Mouse (Mus musculus) liver, embryonic 13.5 days (tissue): ENCODE data around the gene Slc3a1. TPM values are rescaled to one million over a fixed set of nuclear protein-coding genes. Genes with fewer than 3 reads are reported as not detected.
A peak's percentile ranks its signal among the peaks of the same experiment; 100 is the strongest.

Experiments used
- ATAC-seq: fragments of 200-750 bp; cut with Nextera tagmentation; 2 replicates; pipeline ENCODE4 v1.8.0; 2017; ENCODE audit warnings: low read depth, mild to moderate bottlenecking, moderate number of reproducible peaks, moderate library complexity
- DNase-seq: peaks from one replicate; pipeline ENCODE4 v3.0.0; 2022
- H3K27ac ChIP-seq: fragments of 300-500 bp; sonication (generic); 2 replicates; pipeline ENCODE4 v1.5.1; 2015; ENCODE audit warnings: moderate library complexity, mild to moderate bottlenecking, inconsistent platforms
- H3K27me3 ChIP-seq: fragments of 300-500 bp; sonication (generic); 2 replicates; pipeline ENCODE4 v1.6.1; 2015; ENCODE audit warnings: mild to moderate bottlenecking, inconsistent platforms
- H3K36me3 ChIP-seq: fragments of 300-500 bp; sonication (generic); 2 replicates; pipeline ENCODE4 v1.6.1; 2015; ENCODE audit warnings: mild to moderate bottlenecking, inconsistent platforms
- H3K4me1 ChIP-seq: fragments of 300-500 bp; sonication (generic); replicated peaks from 2 replicates; pipeline ENCODE4 v1.6.1; 2015; ENCODE audit warnings: inconsistent platforms
- H3K4me2 ChIP-seq: fragments of 300-500 bp; sonication (generic); 2 replicates; pipeline ENCODE4 v1.6.1; 2015; ENCODE audit warnings: inconsistent platforms, mild to moderate bottlenecking, moderate library complexity
- H3K4me3 ChIP-seq: fragments of 300-500 bp; sonication (generic); replicated peaks from 2 replicates; pipeline ENCODE4 v1.5.1; 2015; ENCODE audit warnings: mild to moderate bottlenecking, inconsistent platforms
- H3K9ac ChIP-seq: fragments of 300-500 bp; sonication (generic); 2 replicates; pipeline ENCODE4 v1.6.1; 2015; ENCODE audit warnings: mild to moderate bottlenecking, inconsistent platforms
- H3K9me3 ChIP-seq: fragments of 300-500 bp; sonication (generic); replicated peaks from 2 replicates; pipeline ENCODE4 v1.6.1; 2016; ENCODE audit warnings: inconsistent platforms
- WGBS: fragments of 180-500 bp; shearing (Covaris S2); methylation state at CpG from one replicate; pipeline ENCODE4 v1.1.7; 2015; ENCODE audit not compliant: insufficient replicate concordance; 5-methylcytosine and 5-hydroxymethylcytosine counted together
- polyA plus RNA-seq: library from polyadenylated mRNA; unstranded; fragments of >200 nt; fragmentation: Nextera tagmentation; extraction: Ambion mirVana; gene quantifications from 2 replicates; pipeline ENCODE4 v1.2.1, GENCODE M21; 2015

The Slc3a1 gene
- polyA plus RNA-seq, 1 experiment from 2014 or later: 0.18 TPM

DNA sequence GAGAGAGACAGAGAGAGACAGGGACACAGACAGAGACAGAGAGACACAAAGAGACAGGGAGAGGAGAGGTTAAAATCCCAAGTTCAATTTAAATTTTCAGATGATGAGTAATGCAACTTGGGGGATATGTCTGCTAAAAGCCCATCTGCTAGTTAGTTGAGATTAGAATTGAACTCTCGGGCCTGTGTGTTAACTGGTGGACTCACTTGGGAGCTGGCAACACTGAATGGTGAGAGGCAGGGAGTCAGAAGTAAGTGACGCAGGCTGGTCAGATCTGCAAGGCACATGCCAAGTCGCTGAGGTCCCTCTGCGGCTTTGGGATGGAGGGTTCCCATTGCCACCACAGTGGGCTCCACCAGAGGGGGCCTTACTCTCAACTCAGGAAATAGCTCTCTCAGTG, 10.1 kb downstream of the Slc3a1 start:
- peaks cover 10% of the 10 kb centered on the region; the same call in 1 of the 2 replicates for H3K4me1 ChIP-seq
- no peak overlapping the region for H3K4me3 ChIP-seq
- no peak overlapping the region for H3K9ac ChIP-seq
- ATAC-seq (no peak), DNase-seq (no peak)
- H3K27me3 ChIP-seq: no peaks in the 10 kb centered on the region
- H3K27ac ChIP-seq: no peak overlapping the region
- H3K9me3 ChIP-seq: no peaks in the 10 kb centered on the region
- WGBS: 77% methylated on average over 4 of the region's 4 CpGs
- H3K36me3 ChIP-seq: no peaks in the 10 kb centered on the region
- H3K4me2 ChIP-seq: no peak overlapping the region

DNA sequence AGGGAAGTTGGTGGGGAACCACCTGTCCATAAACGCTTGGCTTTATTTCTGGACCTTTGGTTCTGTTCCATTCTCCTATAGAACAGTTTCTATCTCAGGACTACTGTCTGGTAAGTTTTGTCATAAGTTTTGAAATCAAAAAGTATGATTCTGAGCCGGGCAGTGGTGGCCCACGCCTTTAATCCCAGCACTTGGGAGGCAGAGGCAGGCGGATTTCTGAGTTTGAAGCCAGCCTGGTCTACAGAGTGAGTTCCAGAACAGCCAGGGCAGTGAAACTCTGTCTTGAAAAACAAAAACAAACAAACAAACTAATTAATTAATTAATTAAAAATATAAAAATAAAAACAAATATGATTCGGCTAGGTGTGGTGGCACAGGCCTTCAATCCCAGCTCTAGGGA, 10.6 kb downstream of the Slc3a1 start:
- DNase-seq (no peak), ATAC-seq (no peak)
- no peaks in the 10 kb centered on the region for H3K36me3 ChIP-seq
- H3K4me2 ChIP-seq: no peak overlapping the region
- 75% methylated on average over 5 of the region's 5 CpGs for WGBS
- no peak overlapping the region for H3K4me3 ChIP-seq
- H3K27ac ChIP-seq: no peak overlapping the region
- no peak overlapping the region for H3K9ac ChIP-seq
- H3K27me3 ChIP-seq: no peaks in the 10 kb centered on the region
- peaks cover 10% of the 10 kb centered on the region; the same call in 1 of the 2 replicates for H3K4me1 ChIP-seq
- no peaks in the 10 kb centered on the region for H3K9me3 ChIP-seq

DNA sequence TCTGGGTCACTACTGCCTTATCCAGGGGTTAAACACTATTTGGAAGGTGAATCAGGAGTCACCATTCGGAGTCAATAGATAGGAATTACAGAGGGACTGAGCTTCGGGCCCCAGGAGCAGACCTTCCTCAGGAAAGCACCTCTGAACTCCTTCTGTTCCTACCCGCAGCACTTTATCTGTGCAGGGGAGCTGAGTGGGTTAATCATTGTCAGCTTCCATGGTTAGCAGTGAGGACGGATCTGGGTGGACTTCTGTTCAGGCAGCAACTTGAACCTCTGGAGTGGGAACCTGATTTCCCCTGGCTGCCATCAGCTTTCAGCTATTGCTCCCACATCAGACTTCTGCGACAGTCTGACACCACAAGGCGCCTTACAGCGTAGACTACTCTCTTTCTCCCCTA, 12.7 kb downstream of the Slc3a1 start:
- DNase-seq (no peak), ATAC-seq (peak; percentile 37; the same call in 1 of the 2 replicates)
- WGBS: 54% methylated on average over 7 of the region's 7 CpGs
- Histone ChIP-seq H3K4me2 (no peak overlapping the region), H3K4me1 (peaks cover 10% of the 10 kb centered on the region; the same call in 1 of the 2 replicates), H3K36me3 (no peaks in the 10 kb centered on the region), H3K9ac (no peak overlapping the region), H3K4me3 (no peak overlapping the region), H3K27me3 (no peaks in the 10 kb centered on the region), H3K9me3 (no peaks in the 10 kb centered on the region), H3K27ac (peak overlapping the region; percentile 64)

DNA sequence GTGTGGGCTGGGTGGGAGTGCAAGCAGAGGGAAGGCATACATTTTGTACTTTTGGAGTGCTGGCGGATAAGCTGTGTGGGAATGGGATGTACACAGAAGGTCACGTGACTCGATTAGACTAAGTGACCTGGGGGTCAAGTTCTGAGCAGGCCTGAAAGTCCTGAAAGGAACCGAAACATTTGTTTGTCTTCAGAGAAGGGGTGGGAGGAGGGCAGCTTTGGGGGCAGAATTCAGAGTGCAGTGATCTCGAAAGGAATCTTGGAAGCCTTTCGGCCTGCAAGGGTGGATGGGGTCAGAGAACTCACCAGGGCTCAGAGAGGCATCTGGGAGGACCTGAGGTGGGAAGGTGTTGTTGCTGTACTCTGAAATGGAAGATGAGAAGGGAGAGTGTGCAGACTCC, 14.2 kb downstream of the Slc3a1 start:
- no peaks in the 10 kb centered on the region for H3K9me3 ChIP-seq
- 67% methylated on average over 6 of the region's 6 CpGs for WGBS
- H3K4me3 ChIP-seq: no peak overlapping the region
- no peak overlapping the region for H3K27ac ChIP-seq
- no peak overlapping the region for H3K4me2 ChIP-seq
- H3K36me3 ChIP-seq: no peaks in the 10 kb centered on the region
- H3K9ac ChIP-seq: no peak overlapping the region
- ATAC-seq (no peak), DNase-seq (no peak)
- H3K27me3 ChIP-seq: no peaks in the 10 kb centered on the region
- peaks cover 10% of the 10 kb centered on the region; the same call in 1 of the 2 replicates for H3K4me1 ChIP-seq

DNA sequence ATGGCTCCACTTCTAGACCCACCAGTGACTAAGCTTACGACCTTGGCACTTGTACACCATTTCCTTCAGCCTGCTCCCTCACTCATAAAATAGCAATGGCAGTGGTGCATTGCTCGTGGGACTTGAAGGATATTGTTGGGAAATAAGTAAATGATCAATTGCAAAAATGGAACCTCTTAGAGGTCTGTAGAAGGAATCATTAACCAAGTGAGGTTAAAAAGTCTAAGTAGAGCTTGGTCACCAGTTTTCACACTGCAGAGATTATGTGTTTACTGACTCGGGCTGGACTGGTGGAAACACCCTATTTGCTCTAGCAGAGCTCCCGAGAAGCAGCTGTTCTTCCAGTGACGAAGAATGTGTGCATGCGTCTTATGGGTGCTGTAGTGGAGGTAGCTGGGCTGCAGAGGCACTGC, 15.2 kb downstream of the Slc3a1 start:
- Histone ChIP-seq H3K36me3 (no peaks in the 10 kb centered on the region), H3K9ac (no peak overlapping the region), H3K27ac (0 out of 2 replicates have a peak overlapping the region, but pooled peaks have one; percentile 29), H3K4me2 (no peak overlapping the region), H3K9me3 (no peaks in the 10 kb centered on the region), H3K27me3 (no peaks in the 10 kb centered on the region), H3K4me3 (no peak overlapping the region), H3K4me1 (peaks cover 10% of the 10 kb centered on the region; the same call in 1 of the 2 replicates)
- no peak for ATAC-seq
- no peak for DNase-seq
- whole genome bisulfite sequencing: 52% methylated on average over 6 of the region's 6 CpGs

DNA sequence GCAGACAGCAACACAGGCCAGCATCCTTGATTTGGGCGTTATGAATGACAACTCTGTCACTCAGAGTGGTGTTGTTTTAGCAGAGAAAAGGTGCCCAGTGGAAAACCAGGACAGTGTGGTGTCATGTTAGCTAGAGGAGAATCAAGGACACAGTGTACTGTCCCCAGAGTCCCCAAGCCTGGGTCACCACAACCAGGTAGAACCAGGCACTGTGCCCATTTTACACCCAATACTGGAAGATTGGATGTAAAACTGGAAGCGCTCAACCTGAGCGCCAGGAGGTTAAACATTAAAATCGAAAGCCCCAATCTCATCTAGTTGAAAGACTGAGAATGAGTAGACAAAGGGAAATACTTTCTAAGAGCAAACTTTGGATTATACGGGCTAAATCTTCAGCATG, 16.3 kb downstream of the Slc3a1 start:
- Histone ChIP-seq H3K4me2 (no peak overlapping the region), H3K27ac (no peak overlapping the region), H3K4me1 (peaks cover 10% of the 10 kb centered on the region; the same call in 1 of the 2 replicates), H3K27me3 (no peaks in the 10 kb centered on the region), H3K9ac (no peak overlapping the region), H3K36me3 (no peaks in the 10 kb centered on the region), H3K4me3 (no peak overlapping the region), H3K9me3 (no peaks in the 10 kb centered on the region)
- ATAC-seq (no peak), DNase-seq (no peak)
- 72% methylated on average over 5 of the region's 5 CpGs for WGBS

DNA sequence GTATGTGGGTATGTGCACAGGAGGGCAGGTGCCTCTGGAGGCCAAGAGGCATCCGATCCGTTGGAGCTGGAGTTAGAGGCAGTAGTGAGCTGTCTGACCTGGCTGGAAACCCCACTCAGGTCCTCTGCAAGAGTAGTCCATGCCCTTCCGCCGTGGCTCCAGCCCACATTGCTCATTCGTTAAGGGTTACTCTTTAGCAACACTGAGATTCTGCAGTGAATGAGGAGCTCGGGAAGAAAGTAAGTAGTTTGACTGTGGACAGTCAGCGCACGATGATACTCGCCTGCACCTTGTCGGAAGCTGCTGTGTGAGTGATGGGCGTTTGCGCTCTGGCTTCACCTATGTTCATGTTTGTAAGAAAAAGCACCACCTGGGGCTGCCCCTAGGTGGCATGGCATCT, 17.0 kb downstream of the Slc3a1 start:
- ATAC-seq (no peak), DNase-seq (no peak)
- Histone ChIP-seq H3K27me3 (no peaks in the 10 kb centered on the region), H3K4me3 (no peak overlapping the region), H3K36me3 (no peaks in the 10 kb centered on the region), H3K27ac (no peak overlapping the region), H3K9me3 (no peaks in the 10 kb centered on the region), H3K4me1 (peaks cover 10% of the 10 kb centered on the region; the same call in 1 of the 2 replicates), H3K4me2 (no peak overlapping the region), H3K9ac (no peak overlapping the region)
- WGBS: 74% methylated on average over 12 of the region's 12 CpGs

DNA sequence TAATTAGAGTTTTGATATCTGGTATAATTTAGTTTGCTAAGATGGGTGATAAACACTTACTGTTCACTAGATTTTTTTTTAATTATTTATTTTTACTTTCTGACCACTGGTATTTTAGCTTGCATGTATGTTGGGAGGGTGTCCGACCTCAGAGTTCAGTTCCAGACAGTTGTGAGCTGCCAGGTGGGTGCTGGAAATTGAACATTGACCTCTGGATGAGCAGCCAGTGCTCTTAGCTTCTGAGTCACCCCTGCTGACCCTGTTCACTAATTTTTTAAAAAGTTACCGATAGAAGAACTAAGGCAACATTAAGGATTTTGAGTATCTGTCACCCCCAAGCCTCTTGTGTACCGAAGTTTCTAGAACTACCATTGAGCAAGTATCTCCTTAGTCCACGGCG, 20.2 kb downstream of the Slc3a1 start:
- H3K9me3 ChIP-seq: no peaks in the 10 kb centered on the region
- no peak for ATAC-seq
- 74% methylated on average over 5 of the region's 5 CpGs for WGBS

DNA sequence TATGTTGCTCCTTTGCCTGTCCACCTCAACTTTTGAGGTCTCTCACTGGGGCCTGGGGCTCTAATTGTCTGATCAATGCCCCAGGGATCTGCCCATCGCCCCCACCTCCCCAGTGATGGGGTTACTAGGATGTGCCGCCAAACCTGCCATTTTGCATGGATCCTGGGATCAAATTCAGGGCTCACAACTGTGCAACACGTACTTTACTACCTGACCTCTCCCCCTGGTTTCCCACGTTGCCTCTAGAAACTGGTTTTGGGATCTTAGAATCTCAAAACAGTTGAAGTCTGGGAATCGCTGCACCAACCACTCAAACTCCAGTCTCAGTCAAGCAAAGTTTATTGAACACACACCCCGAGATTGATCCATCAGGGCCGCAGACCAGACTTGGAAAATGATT, 30.1 kb downstream of the Slc3a1 start:
- Histone ChIP-seq H3K4me3 (no peak overlapping the region), H3K4me2 (no peak overlapping the region), H3K4me1 (no peaks in the 10 kb centered on the region), H3K9me3 (no peaks in the 10 kb centered on the region), H3K9ac (no peak overlapping the region), H3K27me3 (no peaks in the 10 kb centered on the region), H3K27ac (no peak overlapping the region), H3K36me3 (no peaks in the 10 kb centered on the region)
- ATAC-seq (no peak), DNase-seq (no peak)
- WGBS: 72% methylated on average over 7 of the region's 7 CpGs

More for the DNA sequence above, 20.2 kb downstream of the Slc3a1 start:
- H3K4me3 ChIP-seq: no peak overlapping the region
- no peak overlapping the region for H3K9ac ChIP-seq
- H3K27ac ChIP-seq: no peak overlapping the region
- H3K27me3 ChIP-seq: no peaks in the 10 kb centered on the region
- no peak for DNase-seq
- no peaks in the 10 kb centered on the region for H3K36me3 ChIP-seq
- no peaks in the 10 kb centered on the region; the same call in 1 of the 2 replicates for H3K4me1 ChIP-seq
- no peak overlapping the region for H3K4me2 ChIP-seq

DNA sequence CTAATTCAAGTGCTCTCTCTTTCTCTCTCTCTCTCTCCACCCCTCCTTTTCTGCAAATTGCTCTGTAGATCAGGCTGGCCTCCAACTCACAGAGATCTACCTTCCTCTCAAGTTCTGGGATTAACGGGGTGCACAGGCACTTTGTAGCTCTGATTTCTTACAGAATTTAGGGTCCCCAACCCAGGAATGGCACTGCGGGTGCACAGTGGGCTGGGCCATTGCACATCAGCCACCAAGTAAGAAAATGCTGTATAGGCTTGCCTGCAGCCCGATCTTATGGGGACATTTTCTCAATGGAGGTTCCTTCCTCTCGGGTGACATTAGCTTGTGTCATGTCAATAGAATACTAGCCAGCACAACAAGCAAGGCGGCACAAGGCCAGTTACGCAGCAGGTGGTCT, 31.0 kb downstream of the Slc3a1 start:
- no peaks in the 10 kb centered on the region; the same call in 1 of the 2 replicates for H3K36me3 ChIP-seq
- no peak overlapping the region for H3K9ac ChIP-seq
- H3K4me3 ChIP-seq: no peak overlapping the region
- no peak overlapping the region for H3K27ac ChIP-seq
- no peaks in the 10 kb centered on the region for H3K4me1 ChIP-seq
- H3K4me2 ChIP-seq: no peak overlapping the region
- ATAC-seq (no peak), DNase-seq (no peak)
- WGBS: 79% methylated on average over 6 of the region's 6 CpGs
- H3K9me3 ChIP-seq: no peaks in the 10 kb centered on the region
- no peaks in the 10 kb centered on the region for H3K27me3 ChIP-seq

DNA sequence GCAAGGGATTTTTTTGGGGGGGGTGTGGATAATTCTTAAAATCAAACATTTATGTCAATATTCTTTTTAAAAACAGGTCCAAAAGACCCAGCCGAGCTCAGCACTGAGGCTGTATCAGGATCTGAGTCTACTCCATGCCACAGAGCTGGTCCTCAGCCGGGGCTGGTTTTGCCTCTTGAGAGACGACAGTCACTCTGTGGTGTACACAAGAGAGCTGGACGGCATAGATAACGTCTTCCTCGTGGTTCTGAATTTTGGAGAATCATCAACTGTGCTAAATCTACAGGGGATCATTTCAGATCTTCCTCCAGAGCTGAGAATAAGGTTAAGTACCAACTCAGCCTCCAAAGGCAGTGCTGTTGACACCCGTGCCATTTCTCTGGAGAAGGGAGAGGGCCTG, 35.4 kb downstream of the Slc3a1 start:
- no peak overlapping the region for H3K9ac ChIP-seq
- no peak overlapping the region for H3K4me3 ChIP-seq
- H3K4me2 ChIP-seq: no peak overlapping the region
- no peaks in the 10 kb centered on the region for H3K9me3 ChIP-seq
- H3K27me3 ChIP-seq: no peaks in the 10 kb centered on the region
- no peaks in the 10 kb centered on the region for H3K4me1 ChIP-seq
- peaks cover 23% of the 10 kb centered on the region for H3K36me3 ChIP-seq
- H3K27ac ChIP-seq: no peak overlapping the region
- ATAC-seq (no peak), DNase-seq (peak; percentile 34)
- 44% methylated on average over 7 of the region's 7 CpGs for WGBS

DNA sequence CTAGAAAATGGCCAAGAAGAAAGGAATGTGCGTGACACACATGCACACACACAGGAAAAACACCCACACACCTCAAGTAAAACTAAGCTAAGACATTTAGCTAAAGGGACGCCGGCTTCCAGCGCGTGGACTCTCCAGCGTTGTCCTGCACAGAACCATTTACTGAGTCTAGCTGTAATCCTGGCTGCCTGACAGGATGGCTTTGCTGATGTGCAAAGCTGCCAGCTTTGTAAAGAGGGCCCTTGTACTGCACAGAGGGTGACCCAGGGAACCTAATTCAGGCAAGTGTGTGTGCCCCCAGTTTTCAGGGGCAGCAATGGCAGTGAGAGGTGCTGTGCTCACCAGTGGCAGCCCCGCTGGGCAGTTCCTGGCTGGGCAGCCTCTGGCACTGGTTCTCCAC, 39.2 kb downstream of the Slc3a1 start:
- 81% methylated on average over 7 of the region's 7 CpGs for WGBS
- H3K4me1 ChIP-seq: no peaks in the 10 kb centered on the region
- ATAC-seq: no peak
- peaks cover 41% of the 10 kb centered on the region for H3K36me3 ChIP-seq
- no peak overlapping the region for H3K27ac ChIP-seq
- no peaks in the 10 kb centered on the region for H3K9me3 ChIP-seq
- H3K27me3 ChIP-seq: no peaks in the 10 kb centered on the region
- DNase-seq: no peak
- no peak overlapping the region for H3K4me2 ChIP-seq
- no peak overlapping the region for H3K9ac ChIP-seq
- H3K4me3 ChIP-seq: no peak overlapping the region
